Mouse (Mus musculus): ENCODE data around the gene Lmln. TPM values are rescaled to one million over a fixed set of nuclear protein-coding genes. Genes with fewer than 3 reads are reported as not detected.

Gene Lmln
- total and polyA plus RNA-seq, 3 experiments: 2.0 to 3.8 TPM; not detected in 1

GRCm38 (mm10) chr16:33123373-33123772 lies 61.1 kb downstream of the Lmln start:
- H3K36me3 ChIP-seq (ENCODE audit: control insufficient read depth in 1 of 2, insufficient read depth in 2 of 2, low read length in 2 of 2): no peaks in the 10 kb centered on the region
- no peaks in the 10 kb centered on the region for H3K9me3 ChIP-seq (replicated peaks; ENCODE audit: insufficient read depth, low read length)
- H3K9ac ChIP-seq (ENCODE audit: control insufficient read depth, low read depth, low read length, poor library complexity, severe bottlenecking): no peak overlapping the region
- no peak for DNase-seq (ENCODE audit: low read depth, low spot score)
- H3K27me3 ChIP-seq (ENCODE audit: control insufficient read depth in 1 of 2, insufficient read depth in 2 of 2, low read length in 2 of 2): no peaks in the 10 kb centered on the region
- H3K4me3 ChIP-seq (ENCODE audit: control insufficient read depth in 1 of 2, insufficient read depth in 1 of 2, low read depth in 2 of 2, low read length in 2 of 2): no peak overlapping the region
- no peak overlapping the region for H3K27ac ChIP-seq (ENCODE audit: control insufficient read depth, low read depth, low read length)
- no peaks in the 10 kb centered on the region for H3K4me1 ChIP-seq (ENCODE audit: control insufficient read depth in 1 of 2, insufficient read depth in 2 of 2, low read length in 2 of 2)
- TF ChIP-seq ZNF384 (IDR thresholded peaks at IDR 0.05; ENCODE audit: low read depth, low read length): no peak
- no peak for TF ChIP-seq MAZ (IDR thresholded peaks at IDR 0.05; ENCODE audit: low read depth, low read length)
- TF ChIP-seq EP300 (IDR thresholded peaks at IDR 0.05; ENCODE audit: low read depth in 1 of 2, low read length in 2 of 2): no peak
- no peak for TF ChIP-seq TBP (IDR thresholded peaks at IDR 0.05; ENCODE audit: low read depth, low read length)
- TF ChIP-seq POLR2AphosphoS5 (IDR thresholded peaks at IDR 0.05; ENCODE audit: borderline replicate concordance, low read depth, low read length): no peak
- no peak for TF ChIP-seq HCFC1 (IDR thresholded peaks at IDR 0.05; ENCODE audit: low read depth, low read length)
- TF ChIP-seq GATA1 (IDR thresholded peaks at IDR 0.05; ENCODE audit: low read depth, low read length): no peak
- no peak for TF ChIP-seq RAD21 (IDR thresholded peaks at IDR 0.05; ENCODE audit: low read depth, low read length)
- no peak for TF ChIP-seq UBTF (IDR thresholded peaks at IDR 0.05; ENCODE audit: borderline replicate concordance, insufficient read depth, low read depth, low read length)
- TF ChIP-seq MEF2A (IDR thresholded peaks at IDR 0.05; ENCODE audit: extremely low read depth, insufficient replicate concordance, low read depth, low read length, poor library complexity, severe bottlenecking): no peak
- TF ChIP-seq MYB (IDR thresholded peaks at IDR 0.05; ENCODE audit: low read depth, low read length): no peak
- no peak for TF ChIP-seq GABPA (IDR thresholded peaks at IDR 0.05; ENCODE audit: low read depth, low read length)
- no peak for TF ChIP-seq MAFK (IDR thresholded peaks at IDR 0.05; ENCODE audit: borderline replicate concordance, low read depth, low read length)
- H3K79me2 ChIP-seq (ENCODE audit: control insufficient read depth, insufficient read depth, low read length, poor library complexity): no peaks in the 10 kb centered on the region

- DNase-seq (ENCODE audit: low read depth, low spot score): no peak
- Histone ChIP-seq H3K9ac (ENCODE audit: control insufficient read depth, low read depth, low read length, poor library complexity, severe bottlenecking) (no peak overlapping the region), H3K36me3 (ENCODE audit: control insufficient read depth in 1 of 2, insufficient read depth in 2 of 2, low read length in 2 of 2) (no peaks in the 10 kb centered on the region), H3K79me2 (ENCODE audit: control insufficient read depth, insufficient read depth, low read length, poor library complexity) (no peaks in the 10 kb centered on the region), H3K27me3 (ENCODE audit: control insufficient read depth in 1 of 2, insufficient read depth in 2 of 2, low read length in 2 of 2) (no peaks in the 10 kb centered on the region), H3K9me3 (replicated peaks; ENCODE audit: insufficient read depth, low read length) (no peaks in the 10 kb centered on the region), H3K27ac (ENCODE audit: control insufficient read depth, low read depth, low read length) (no peak overlapping the region), H3K4me3 (ENCODE audit: control insufficient read depth in 1 of 2, insufficient read depth in 1 of 2, low read depth in 2 of 2, low read length in 2 of 2) (no peak overlapping the region), H3K4me1 (ENCODE audit: control insufficient read depth in 1 of 2, insufficient read depth in 2 of 2, low read length in 2 of 2) (no peaks in the 10 kb centered on the region)
- no peak for TF ChIP-seq ZMIZ1 (IDR thresholded peaks at IDR 0.05; ENCODE audit: low read depth, low read length)
- TF ChIP-seq TBP (IDR thresholded peaks at IDR 0.05; ENCODE audit: low read depth, low read length): no peak
- no peak for TF ChIP-seq ELF1 (IDR thresholded peaks at IDR 0.05; ENCODE audit: low read depth, low read length)
- no peak for TF ChIP-seq ZC3H11A (IDR thresholded peaks at IDR 0.05; ENCODE audit: low read depth, low read length)
- TF ChIP-seq KAT2A (conservative IDR thresholded peaks at IDR 0.05; ENCODE audit: low read depth, low read length): no peak
Measured at GRCm38 (mm10) chr16:33123938-33124820, 61.9 kb downstream of the Lmln start.
